Mouse (Mus musculus) R1 (cell line): ENCODE measurements around the gene Gspt2.
"Not testable (repeated sequence)": the region's sequence is repeated elsewhere in the genome, so short reads cannot be mapped to it uniquely, and the experiment has no call there.

Experiments used
- DNase-seq: peaks from one replicate; pipeline ENCODE4 v3.0.0-alpha.2; 2018; ENCODE audit warnings: low read depth, low spot score

Gene Gspt2

GRCm38 (mm10) chrX:94635961-94636563 lies at the start of gene Gspt2:
TSS of gene Gspt2 (plus strand) at chrX:94636069.
- DNase-seq = peak; percentile 89

- DNase-seq = peak; percentile 38
These were observed 10.8 kb upstream of the Gspt2 start for GRCm38 (mm10) chrX:94624835-94625803.

- no peak for DNase-seq
These were observed 1.0 kb downstream of the Gspt2 start for GRCm38 (mm10) chrX:94636911-94637310.

GRCm38 (mm10) chrX:94648541-94648940 lies 12.7 kb downstream of the Gspt2 start:
- no peak for DNase-seq

GRCm38 (mm10) chrX:94657734-94658133 lies 21.9 kb downstream of the Gspt2 start:
- no peak for DNase-seq

GRCm38 (mm10) chrX:94670814-94671213 lies 34.9 kb downstream of the Gspt2 start:
- no peak for DNase-seq

- DNase-seq = peak; percentile 44
These were observed 39.1 kb downstream of the Gspt2 start for GRCm38 (mm10) chrX:94674977-94675376.

GRCm38 (mm10) chrX:94681581-94681980 lies 45.7 kb downstream of the Gspt2 start:
- DNase-seq = not testable (repeated sequence)

- DNase-seq = not testable (repeated sequence)
These were observed 53.7 kb downstream of the Gspt2 start for GRCm38 (mm10) chrX:94689593-94689992.
